Mouse (Mus musculus): Measurements from ENCODE around the gene Prim2. TPM values are rescaled to one million over a fixed set of nuclear protein-coding genes. Genes with fewer than 3 reads are reported as not detected.
"Not testable (repeated sequence)": the region's sequence is repeated elsewhere in the genome, so short reads cannot be mapped to it uniquely, and the experiment has no call there.

Prim2 gene
- polyA plus RNA-seq, 1 experiment from 2014 or later = 55.0 TPM

GRCm38 (mm10) chr1:33627070-33627469 is 42.5 kb downstream of the Prim2 start:
- H3K9me3 ChIP-seq (ENCODE audit: control insufficient read depth, low read length) = no peaks in the 10 kb centered on the region

DNA sequence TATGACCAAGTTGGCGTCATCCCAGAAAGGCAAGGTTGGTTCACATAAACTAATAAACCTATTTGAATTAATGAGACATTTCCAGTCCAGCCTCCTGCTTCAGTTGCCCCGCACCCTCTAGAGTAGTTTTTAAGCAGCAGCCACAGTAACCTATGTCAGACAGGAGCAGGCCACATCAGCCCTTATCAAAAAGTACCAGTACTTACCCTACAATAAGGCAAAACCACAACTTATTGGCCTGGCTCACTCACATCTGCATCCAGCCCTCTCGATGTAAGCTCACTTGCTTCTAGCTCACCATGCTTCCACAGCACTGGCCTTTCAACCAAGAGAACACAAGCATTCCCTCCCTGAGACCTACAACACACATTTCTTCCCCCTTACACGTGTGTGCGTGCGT is 44.7 kb downstream of the Prim2 start:
- DNase-seq (ENCODE audit: low spot score, missing footprints) (no peak), ATAC-seq (ENCODE audit: low FRiP score) (no peak)
- Histone ChIP-seq H3K4me3 (ENCODE audit: low read depth, low read length) (no peak overlapping the region), H3K9me3 (ENCODE audit: control insufficient read depth, low read length) (no peaks in the 10 kb centered on the region), H3K4me2 (no peak overlapping the region), H3K27ac (ENCODE audit: low read depth, low read length) (no peak overlapping the region), H3K9ac (ENCODE audit: low read length) (no peak overlapping the region), H3K36me3 (ENCODE audit: control insufficient read depth, insufficient read depth, low read length) (peaks cover 3% of the 10 kb centered on the region; the same call in 1 of the 2 replicates), H3K4me1 (ENCODE audit: control insufficient read depth, insufficient read depth, low read length) (no peaks in the 10 kb centered on the region), H3K27me3 (ENCODE audit: control insufficient read depth, insufficient read depth, low read length) (no peaks in the 10 kb centered on the region)
- 96% methylated on average over 6 of the region's 6 CpGs for WGBS

More at GRCm38 (mm10) chr1:33627070-33627469, 42.5 kb downstream of the Prim2 start:
- Histone ChIP-seq H3K9ac (ENCODE audit: low read length) (no peak overlapping the region), H3K4me3 (ENCODE audit: low read depth, low read length) (no peak overlapping the region), H3K4me1 (ENCODE audit: control insufficient read depth, insufficient read depth, low read length) (no peaks in the 10 kb centered on the region), H3K27ac (ENCODE audit: low read depth, low read length) (no peak overlapping the region), H3K4me2 (no peak overlapping the region), H3K36me3 (ENCODE audit: control insufficient read depth, insufficient read depth, low read length) (peaks cover 3% of the 10 kb centered on the region; the same call in 1 of the 2 replicates), H3K27me3 (ENCODE audit: control insufficient read depth, insufficient read depth, low read length) (no peaks in the 10 kb centered on the region)
- DNase-seq (ENCODE audit: low spot score, missing footprints) (no peak), ATAC-seq (ENCODE audit: low FRiP score) (no peak)
- 89% methylated on average over 2 of the region's 2 CpGs for WGBS

GRCm38 (mm10) chr1:33624441-33624840 is 45.2 kb downstream of the Prim2 start:
- ATAC-seq (ENCODE audit: low FRiP score) (no peak), DNase-seq (ENCODE audit: low spot score, missing footprints) (no peak)
- Histone ChIP-seq H3K4me1 (ENCODE audit: control insufficient read depth, insufficient read depth, low read length) (no peaks in the 10 kb centered on the region), H3K9ac (ENCODE audit: low read length) (no peak overlapping the region), H3K27ac (ENCODE audit: low read depth, low read length) (no peak overlapping the region), H3K9me3 (ENCODE audit: control insufficient read depth, low read length) (no peaks in the 10 kb centered on the region), H3K4me2 (no peak overlapping the region), H3K4me3 (ENCODE audit: low read depth, low read length) (no peak overlapping the region), H3K36me3 (ENCODE audit: control insufficient read depth, insufficient read depth, low read length) (peaks cover 3% of the 10 kb centered on the region; the same call in 1 of the 2 replicates), H3K27me3 (ENCODE audit: control insufficient read depth, insufficient read depth, low read length) (no peaks in the 10 kb centered on the region)
- WGBS = 91% methylated on average over 4 of the region's 4 CpGs

- 89% methylated on average over 10 of the region's 10 CpGs for WGBS
- no peaks in the 10 kb centered on the region for H3K9me3 ChIP-seq (ENCODE audit: control insufficient read depth, low read length)
- no peak overlapping the region for H3K4me3 ChIP-seq (ENCODE audit: low read depth, low read length)
- peaks cover 3% of the 10 kb centered on the region; the same call in 1 of the 2 replicates for H3K36me3 ChIP-seq (ENCODE audit: control insufficient read depth, insufficient read depth, low read length)
- DNase-seq (ENCODE audit: low spot score, missing footprints) (no peak), ATAC-seq (ENCODE audit: low FRiP score) (no peak)
- H3K4me1 ChIP-seq (ENCODE audit: control insufficient read depth, insufficient read depth, low read length) = no peaks in the 10 kb centered on the region
- no peak overlapping the region for H3K9ac ChIP-seq (ENCODE audit: low read length)
- H3K27me3 ChIP-seq (ENCODE audit: control insufficient read depth, insufficient read depth, low read length) = no peaks in the 10 kb centered on the region
- H3K27ac ChIP-seq (ENCODE audit: low read depth, low read length) = no peak overlapping the region
- no peak overlapping the region for H3K4me2 ChIP-seq
Measured at GRCm38 (mm10) chr1:33621791-33622190, 47.8 kb downstream of the Prim2 start.

DNA sequence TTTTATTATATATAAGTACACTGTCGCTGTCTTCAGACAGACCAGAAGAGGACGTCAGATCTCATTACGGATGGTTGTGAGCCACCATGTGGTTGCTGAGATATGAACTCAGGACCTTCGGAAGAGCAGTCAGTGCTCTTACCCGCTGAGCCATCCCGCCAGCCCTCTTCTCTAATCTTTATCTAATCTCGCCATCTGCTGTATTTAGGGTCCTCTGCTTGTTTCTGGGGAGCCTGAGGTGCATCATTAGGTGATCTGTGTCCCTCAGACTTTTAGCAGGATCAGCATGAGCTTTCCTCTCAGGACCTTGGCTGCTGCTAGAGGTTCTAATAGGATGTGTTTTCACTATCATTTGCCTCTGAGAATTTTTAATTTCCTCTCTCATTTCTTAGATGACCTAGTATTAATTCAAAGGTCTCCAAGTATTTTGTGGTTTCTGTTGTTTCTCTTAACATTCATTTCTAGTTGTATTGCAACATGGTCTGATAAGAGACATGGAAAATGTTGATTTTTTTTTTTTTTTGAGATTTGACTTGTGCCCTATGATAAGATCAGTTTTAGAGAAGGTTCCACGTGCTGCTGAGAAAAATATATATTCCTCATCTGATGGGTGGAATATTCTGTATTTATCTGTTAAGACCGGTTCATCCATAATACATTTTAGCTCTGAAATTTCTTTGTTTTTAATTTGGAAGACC is 49.4 kb downstream of the Prim2 start:
- H3K9me3 ChIP-seq (ENCODE audit: control insufficient read depth, low read length) = no peaks in the 10 kb centered on the region
- H3K4me2 ChIP-seq = no peak overlapping the region
- DNase-seq (ENCODE audit: low spot score, missing footprints) (peak; percentile 51), ATAC-seq (ENCODE audit: low FRiP score) (no peak)
- no peaks in the 10 kb centered on the region for H3K27me3 ChIP-seq (ENCODE audit: control insufficient read depth, insufficient read depth, low read length)
- H3K4me1 ChIP-seq (ENCODE audit: control insufficient read depth, insufficient read depth, low read length) = no peaks in the 10 kb centered on the region
- no peak overlapping the region for H3K4me3 ChIP-seq (ENCODE audit: low read depth, low read length)
- H3K9ac ChIP-seq (ENCODE audit: low read length) = no peak overlapping the region
- H3K36me3 ChIP-seq (ENCODE audit: control insufficient read depth, insufficient read depth, low read length) = peaks cover 3% of the 10 kb centered on the region; the same call in 1 of the 2 replicates
- no peak overlapping the region for H3K27ac ChIP-seq (ENCODE audit: low read depth, low read length)
- 96% methylated on average over 9 of the region's 9 CpGs for WGBS

DNA sequence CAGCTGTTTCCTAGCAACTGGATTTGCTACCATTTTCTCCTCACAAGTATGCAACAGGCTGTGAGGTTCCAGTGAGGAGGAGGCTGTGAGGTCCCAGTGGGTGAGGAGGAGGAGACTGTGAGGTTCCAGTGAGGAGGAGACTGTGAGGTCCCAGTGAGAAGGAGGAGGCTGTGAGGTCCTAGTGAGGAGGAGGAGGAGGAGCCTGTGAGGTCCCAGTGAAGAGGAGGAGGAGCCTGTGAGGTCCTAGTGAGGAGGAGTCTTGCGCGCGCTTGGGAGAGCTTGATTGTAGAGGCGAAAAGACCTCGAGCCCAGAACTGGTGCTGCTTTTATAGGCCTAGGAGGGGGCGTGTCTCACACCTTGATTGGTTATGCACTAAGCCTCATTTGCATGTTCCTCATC is 53.0 kb downstream of the Prim2 start:
- not testable (repeated sequence) for H3K4me3 ChIP-seq (ENCODE audit: low read depth, low read length); H3K27ac ChIP-seq (ENCODE audit: low read depth, low read length); H3K27me3 ChIP-seq (ENCODE audit: control insufficient read depth, insufficient read depth, low read length); H3K36me3 ChIP-seq (ENCODE audit: control insufficient read depth, insufficient read depth, low read length); H3K4me2 ChIP-seq; H3K4me1 ChIP-seq (ENCODE audit: control insufficient read depth, insufficient read depth, low read length); H3K9me3 ChIP-seq (ENCODE audit: control insufficient read depth, low read length); H3K9ac ChIP-seq (ENCODE audit: low read length)
- 93% methylated on average over 6 of the region's 6 CpGs for WGBS
- DNase-seq (ENCODE audit: low spot score, missing footprints) (peak; percentile 67), ATAC-seq (ENCODE audit: low FRiP score) (0 out of 2 replicates have a peak, but pooled peaks have one; percentile 16)

- no peak for ATAC-seq (ENCODE audit: low FRiP score)
- no peak overlapping the region for H3K27ac ChIP-seq (ENCODE audit: low read depth, low read length)
- H3K4me1 ChIP-seq (ENCODE audit: control insufficient read depth, insufficient read depth, low read length) = no peaks in the 10 kb centered on the region
- 84% methylated on average over 1 of the region's 1 CpGs for WGBS
- no peaks in the 10 kb centered on the region for H3K36me3 ChIP-seq (ENCODE audit: control insufficient read depth, insufficient read depth, low read length)
- no peak overlapping the region for H3K4me2 ChIP-seq
- no peak overlapping the region for H3K9ac ChIP-seq (ENCODE audit: low read length)
- H3K9me3 ChIP-seq (ENCODE audit: control insufficient read depth, low read length) = no peaks in the 10 kb centered on the region
- no peak overlapping the region for H3K4me3 ChIP-seq (ENCODE audit: low read depth, low read length)
- no peaks in the 10 kb centered on the region for H3K27me3 ChIP-seq (ENCODE audit: control insufficient read depth, insufficient read depth, low read length)
- DNase-seq (ENCODE audit: low spot score, missing footprints) = peak; percentile 54
Measured at GRCm38 (mm10) chr1:33612100-33612499, 57.5 kb downstream of the Prim2 start.

GRCm38 (mm10) chr1:33610026-33610721 is 59.4 kb downstream of the Prim2 start:
- H3K4me3 ChIP-seq (ENCODE audit: low read depth, low read length) = no peak overlapping the region
- H3K27ac ChIP-seq (ENCODE audit: low read depth, low read length) = no peak overlapping the region
- H3K4me2 ChIP-seq = no peak overlapping the region
- no peak for ATAC-seq (ENCODE audit: low FRiP score)
- H3K4me1 ChIP-seq (ENCODE audit: control insufficient read depth, insufficient read depth, low read length) = no peaks in the 10 kb centered on the region
- H3K9ac ChIP-seq (ENCODE audit: low read length) = no peak overlapping the region
- H3K9me3 ChIP-seq (ENCODE audit: control insufficient read depth, low read length) = no peaks in the 10 kb centered on the region
- DNase-seq (ENCODE audit: low spot score, missing footprints) = peak; percentile 66
- WGBS = 69% methylated on average over 14 of the region's 14 CpGs
- H3K36me3 ChIP-seq (ENCODE audit: control insufficient read depth, insufficient read depth, low read length) = no peaks in the 10 kb centered on the region
- no peaks in the 10 kb centered on the region for H3K27me3 ChIP-seq (ENCODE audit: control insufficient read depth, insufficient read depth, low read length)

DNA sequence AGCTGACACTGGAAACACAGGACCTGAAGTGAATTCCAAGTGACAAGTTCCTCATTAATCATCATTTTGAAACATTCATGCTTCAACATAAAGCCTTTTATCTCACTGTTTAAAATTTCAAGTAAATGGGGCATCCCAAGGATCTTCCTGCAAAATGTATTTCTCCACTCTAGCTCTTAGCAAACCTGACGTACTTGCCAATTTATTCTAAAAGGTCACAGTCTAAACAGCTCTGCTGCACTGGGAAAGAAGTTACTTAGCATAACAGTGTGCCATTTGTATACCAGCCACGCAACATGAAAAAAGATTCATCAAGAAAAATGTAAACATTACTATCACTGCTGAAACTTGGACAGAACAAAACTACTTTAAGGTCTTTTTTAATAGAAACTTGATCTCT is 61.5 kb downstream of the Prim2 start:
- H3K9ac ChIP-seq (ENCODE audit: low read length) = no peak overlapping the region
- WGBS = 79% methylated on average over 2 of the region's 2 CpGs
- H3K4me2 ChIP-seq = no peak overlapping the region
- H3K4me1 ChIP-seq (ENCODE audit: control insufficient read depth, insufficient read depth, low read length) = no peaks in the 10 kb centered on the region
- no peaks in the 10 kb centered on the region for H3K36me3 ChIP-seq (ENCODE audit: control insufficient read depth, insufficient read depth, low read length)
- H3K27me3 ChIP-seq (ENCODE audit: control insufficient read depth, insufficient read depth, low read length) = no peaks in the 10 kb centered on the region
- DNase-seq (ENCODE audit: low spot score, missing footprints) (peak; percentile 33), ATAC-seq (ENCODE audit: low FRiP score) (no peak)
- H3K4me3 ChIP-seq (ENCODE audit: low read depth, low read length) = no peak overlapping the region
- H3K9me3 ChIP-seq (ENCODE audit: control insufficient read depth, low read length) = no peaks in the 10 kb centered on the region
- H3K27ac ChIP-seq (ENCODE audit: low read depth, low read length) = no peak overlapping the region

All from midbrain, embryonic 11.5 days (tissue).